Mouse (Mus musculus) gastrocnemius, adult 8-10 months (tissue): Measurements from ENCODE around the gene Gpr101. TPM values are rescaled to one million over a fixed set of nuclear protein-coding genes. Genes with fewer than 3 reads are reported as not detected.

Experiments used
- DNase-seq, 2 experiments: peaks; one replicate each; pipeline ENCODE4 v3.0.0; 2022; ENCODE audit warnings: low spot score in 2 of 2
- total RNA-seq, 4 experiments: library from RNA; stranded (reverse); gene quantifications; 2 replicates each; pipeline ENCODE4 v1.2.4; 2022

Gene Gpr101
- total RNA-seq = not detected

DNA sequence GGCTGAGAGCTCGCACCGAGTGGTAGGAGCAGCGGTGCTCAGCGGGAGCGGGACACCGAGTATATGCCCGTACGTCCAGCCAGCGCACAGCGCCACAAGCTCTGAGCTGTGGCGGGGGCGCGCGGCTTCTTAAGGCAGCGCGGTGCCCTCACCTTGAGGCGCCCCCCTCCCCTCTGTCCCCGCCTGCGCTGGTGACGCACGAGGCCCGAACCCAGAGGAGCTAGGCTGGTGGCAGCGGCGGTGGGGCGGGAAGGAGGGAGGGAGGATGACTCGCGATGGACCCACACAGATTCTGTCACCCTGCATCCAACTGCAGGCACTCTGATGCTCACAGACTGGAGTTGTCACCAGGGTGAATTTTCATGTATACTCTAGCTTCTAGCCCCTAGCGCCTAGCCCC, at the start of gene Gpr101:
TSS of gene Gpr101 (minus strand) at position 124 of the 400 bp plus-strand sequence.
- DNase-seq = no peak

DNA sequence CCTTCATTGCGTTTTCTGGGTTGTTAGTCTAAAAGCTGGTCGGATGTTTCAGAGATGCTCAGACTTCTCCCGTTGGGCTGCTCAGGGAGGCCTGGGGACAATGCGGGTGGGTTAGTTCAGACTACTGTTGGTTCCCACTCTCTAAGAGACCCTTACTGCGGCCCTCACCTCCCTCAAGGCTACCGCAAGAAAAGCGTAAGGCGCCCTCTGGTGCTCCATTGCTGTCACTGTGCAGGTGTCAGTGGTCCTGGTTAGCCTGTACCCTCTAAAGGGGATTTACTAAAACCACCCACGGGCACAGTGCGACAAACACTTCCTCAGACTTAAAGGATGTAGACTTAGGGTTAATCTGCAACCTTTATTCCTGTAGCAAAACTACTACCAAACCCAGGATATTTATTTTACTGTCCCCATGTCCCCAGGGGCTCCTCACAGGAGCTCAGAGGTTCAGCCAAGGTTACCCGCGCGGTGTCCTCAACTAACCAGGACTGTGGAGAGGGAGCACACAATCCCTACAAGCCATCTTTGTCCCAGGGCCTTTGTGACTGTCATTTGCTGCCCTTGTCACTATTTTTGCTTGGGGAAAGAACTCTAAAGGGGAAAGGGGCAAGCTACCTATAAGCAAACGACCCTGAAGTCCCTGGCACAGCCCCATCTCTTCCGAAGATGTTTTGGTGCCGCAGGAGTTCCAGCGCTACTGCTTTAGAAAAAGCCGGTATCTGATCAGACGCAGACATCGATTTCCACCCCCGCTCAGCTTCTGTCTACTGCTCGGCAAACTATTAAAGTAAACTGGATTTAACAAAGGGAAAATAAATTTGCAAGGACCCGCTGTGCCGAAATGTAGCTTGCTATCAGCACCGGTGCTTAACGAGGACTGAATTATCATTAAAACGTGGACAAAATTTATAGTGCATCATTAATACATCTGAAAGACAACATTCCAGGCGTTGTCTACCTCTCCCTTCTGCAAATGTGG, 17.8 kb upstream of the Gpr101 start:
- DNase-seq = no peak

DNA sequence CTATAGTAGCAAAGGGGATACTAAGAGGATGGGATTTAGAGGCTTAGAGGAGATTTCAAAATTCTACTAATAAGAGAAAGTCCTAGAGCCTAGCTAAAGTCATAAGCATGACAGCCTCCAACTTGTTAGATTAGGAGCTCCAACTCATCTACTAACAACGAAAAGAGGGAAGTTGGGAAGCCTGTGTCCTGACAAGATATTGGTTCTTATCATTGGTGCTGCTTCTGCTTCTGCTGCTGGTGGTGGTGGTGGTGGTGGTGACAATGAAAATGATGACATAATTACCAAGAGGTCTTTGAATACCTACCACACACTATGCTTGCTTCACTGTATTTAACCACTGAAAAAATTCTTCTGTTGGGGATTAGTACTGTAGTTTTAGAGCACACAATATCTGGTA, 2.7 kb upstream of the Gpr101 start:
- DNase-seq = no peak

Other genes starting within 250 kb of the Gpr101 start
- gene Arhgef6, start 165.0 kb downstream of the Gpr101 start, total RNA-seq = 10 to 100 TPM; 49.8 to 54.1 (median 52.0) TPM
- 10 to 100 TPM; 10.7 to 13.8 (median 11.9) TPM for gene Rbmx, start 110.7 kb downstream of the Gpr101 start, total RNA-seq
- not detected for gene Gm364, start 94.6 kb downstream of the Gpr101 start, total RNA-seq